Mouse (Mus musculus): ENCODE results near the gene Slc25a19. TPM values are rescaled to one million over a fixed set of nuclear protein-coding genes. Genes with fewer than 3 reads are reported as not detected.
"Not testable (repeated sequence)": the region's sequence is repeated elsewhere in the genome, so short reads cannot be mapped to it uniquely, and the experiment has no call there.

The Slc25a19 gene
- polyA plus RNA-seq, 1 experiment = 1.3 TPM

- H3K4me1 ChIP-seq (ENCODE audit: control insufficient read depth) = peaks cover 4% of the 10 kb centered on the region; the same call in 1 of the 2 replicates
- H3K9me3 ChIP-seq (ENCODE audit: control insufficient read depth, low read length) = 0 out of 2 replicates have a peak, but pooled peaks cover 3% of the 10 kb centered on the region
- no peaks in the 10 kb centered on the region for H3K27me3 ChIP-seq (ENCODE audit: control insufficient read depth)
- no peak for TF ChIP-seq GATA1 (IDR thresholded peaks at IDR 0.05; ENCODE audit: low read length)
- TF ChIP-seq TAL1 (IDR thresholded peaks at IDR 0.05; ENCODE audit: low read length) = no peak
- H3K36me3 ChIP-seq (ENCODE audit: control insufficient read depth) = peaks cover 22% of the 10 kb centered on the region
- no peak overlapping the region for H3K4me3 ChIP-seq (replicated peaks)
These were observed 32.3 kb upstream of the Slc25a19 start for GRCm38 (mm10) chr11:115660376-115660775.

- TF ChIP-seq TAL1 (IDR thresholded peaks at IDR 0.05; ENCODE audit: low read length) = no peak
- no peak for TF ChIP-seq GATA1 (IDR thresholded peaks at IDR 0.05; ENCODE audit: low read length)
- 0 out of 2 replicates have a peak, but pooled peaks cover 3% of the 10 kb centered on the region for H3K9me3 ChIP-seq (ENCODE audit: control insufficient read depth, low read length)
- H3K4me1 ChIP-seq (ENCODE audit: control insufficient read depth) = peaks cover 3% of the 10 kb centered on the region; the same call in 1 of the 2 replicates
- H3K4me3 ChIP-seq (replicated peaks) = no peak overlapping the region
- H3K36me3 ChIP-seq (ENCODE audit: control insufficient read depth) = peaks cover 37% of the 10 kb centered on the region
- H3K27me3 ChIP-seq (ENCODE audit: control insufficient read depth) = no peaks in the 10 kb centered on the region
These were observed 30.4 kb upstream of the Slc25a19 start for GRCm38 (mm10) chr11:115658521-115658920.

- Histone ChIP-seq H3K9me3 (ENCODE audit: control insufficient read depth, low read length) (no peaks in the 10 kb centered on the region), H3K36me3 (ENCODE audit: control insufficient read depth) (peaks cover 54% of the 10 kb centered on the region), H3K4me3 (replicated peaks) (no peak overlapping the region), H3K27me3 (ENCODE audit: control insufficient read depth) (no peaks in the 10 kb centered on the region), H3K4me1 (ENCODE audit: control insufficient read depth) (peaks cover 4% of the 10 kb centered on the region; the same call in 1 of the 2 replicates)
- TF ChIP-seq TAL1 (IDR thresholded peaks at IDR 0.05; ENCODE audit: low read length) = no peak
- TF ChIP-seq GATA1 (IDR thresholded peaks at IDR 0.05; ENCODE audit: low read length) = no peak
These were observed 26.0 kb upstream of the Slc25a19 start for GRCm38 (mm10) chr11:115654128-115654527.

- no peak overlapping the region for H3K4me3 ChIP-seq (replicated peaks)
- no peaks in the 10 kb centered on the region for H3K27me3 ChIP-seq (ENCODE audit: control insufficient read depth)
- peaks cover 62% of the 10 kb centered on the region for H3K36me3 ChIP-seq (ENCODE audit: control insufficient read depth)
- peaks cover 4% of the 10 kb centered on the region; the same call in 1 of the 2 replicates for H3K4me1 ChIP-seq (ENCODE audit: control insufficient read depth)
- H3K9me3 ChIP-seq (ENCODE audit: control insufficient read depth, low read length) = no peaks in the 10 kb centered on the region
- no peak for TF ChIP-seq TAL1 (IDR thresholded peaks at IDR 0.05; ENCODE audit: low read length)
- TF ChIP-seq GATA1 (IDR thresholded peaks at IDR 0.05; ENCODE audit: low read length) = no peak
These were observed 25.1 kb upstream of the Slc25a19 start for GRCm38 (mm10) chr11:115653194-115653593.

- Histone ChIP-seq H3K4me3 (replicated peaks) (no peak overlapping the region), H3K9me3 (ENCODE audit: control insufficient read depth, low read length) (no peaks in the 10 kb centered on the region), H3K4me1 (ENCODE audit: control insufficient read depth) (peaks cover 4% of the 10 kb centered on the region; the same call in 1 of the 2 replicates), H3K27me3 (ENCODE audit: control insufficient read depth) (no peaks in the 10 kb centered on the region), H3K36me3 (ENCODE audit: control insufficient read depth) (peaks cover 71% of the 10 kb centered on the region)
- TF ChIP-seq TAL1 (IDR thresholded peaks at IDR 0.05; ENCODE audit: low read length) (no peak), GATA1 (IDR thresholded peaks at IDR 0.05; ENCODE audit: low read length) (no peak)
These were observed 23.6 kb upstream of the Slc25a19 start for GRCm38 (mm10) chr11:115651680-115652079.

- peaks cover 4% of the 10 kb centered on the region; the same call in 1 of the 2 replicates for H3K4me1 ChIP-seq (ENCODE audit: control insufficient read depth)
- TF ChIP-seq TAL1 (IDR thresholded peaks at IDR 0.05; ENCODE audit: low read length) = no peak
- TF ChIP-seq GATA1 (IDR thresholded peaks at IDR 0.05; ENCODE audit: low read length) = no peak
- no peak overlapping the region for H3K4me3 ChIP-seq (replicated peaks)
- peaks cover 79% of the 10 kb centered on the region for H3K36me3 ChIP-seq (ENCODE audit: control insufficient read depth)
- H3K9me3 ChIP-seq (ENCODE audit: control insufficient read depth, low read length) = no peaks in the 10 kb centered on the region
- no peaks in the 10 kb centered on the region for H3K27me3 ChIP-seq (ENCODE audit: control insufficient read depth)
These were observed 21.6 kb upstream of the Slc25a19 start for GRCm38 (mm10) chr11:115649706-115650105.

GRCm38 (mm10) chr11:115647459-115647858 lies 19.4 kb upstream of the Slc25a19 start:
- Histone ChIP-seq H3K9me3 (ENCODE audit: control insufficient read depth, low read length) (no peaks in the 10 kb centered on the region), H3K36me3 (ENCODE audit: control insufficient read depth) (peaks cover 76% of the 10 kb centered on the region), H3K4me1 (ENCODE audit: control insufficient read depth) (no peaks in the 10 kb centered on the region; the same call in 1 of the 2 replicates), H3K27me3 (ENCODE audit: control insufficient read depth) (no peaks in the 10 kb centered on the region), H3K4me3 (replicated peaks) (no peak overlapping the region)
- TF ChIP-seq TAL1 (IDR thresholded peaks at IDR 0.05; ENCODE audit: low read length) (no peak), GATA1 (IDR thresholded peaks at IDR 0.05; ENCODE audit: low read length) (no peak)

GRCm38 (mm10) chr11:115646439-115646838 lies 18.3 kb upstream of the Slc25a19 start:
- TF ChIP-seq TAL1 (IDR thresholded peaks at IDR 0.05; ENCODE audit: low read length) = no peak
- no peak for TF ChIP-seq GATA1 (IDR thresholded peaks at IDR 0.05; ENCODE audit: low read length)
- Histone ChIP-seq H3K9me3 (ENCODE audit: control insufficient read depth, low read length) (no peaks in the 10 kb centered on the region), H3K4me1 (ENCODE audit: control insufficient read depth) (peaks cover 4% of the 10 kb centered on the region), H3K36me3 (ENCODE audit: control insufficient read depth) (peaks cover 74% of the 10 kb centered on the region), H3K27me3 (ENCODE audit: control insufficient read depth) (no peaks in the 10 kb centered on the region), H3K4me3 (replicated peaks) (no peak overlapping the region)

- not testable (repeated sequence) for H3K4me1 ChIP-seq (ENCODE audit: control insufficient read depth); H3K27me3 ChIP-seq (ENCODE audit: control insufficient read depth)
- peaks cover 66% of the 10 kb centered on the region for H3K36me3 ChIP-seq (ENCODE audit: control insufficient read depth)
These were observed 17.4 kb upstream of the Slc25a19 start for GRCm38 (mm10) chr11:115645498-115645897.

GRCm38 (mm10) chr11:115644308-115644707 lies 16.2 kb upstream of the Slc25a19 start:
- H3K27me3 ChIP-seq (ENCODE audit: control insufficient read depth) = no peaks in the 10 kb centered on the region
- peaks cover 56% of the 10 kb centered on the region for H3K36me3 ChIP-seq (ENCODE audit: control insufficient read depth)
- no peak overlapping the region for H3K4me3 ChIP-seq (replicated peaks)
- H3K4me1 ChIP-seq (ENCODE audit: control insufficient read depth) = peaks cover 7% of the 10 kb centered on the region
- TF ChIP-seq TAL1 (IDR thresholded peaks at IDR 0.05; ENCODE audit: low read length) = no peak
- no peak for TF ChIP-seq GATA1 (IDR thresholded peaks at IDR 0.05; ENCODE audit: low read length)
- no peaks in the 10 kb centered on the region for H3K9me3 ChIP-seq (ENCODE audit: control insufficient read depth, low read length)

More at GRCm38 (mm10) chr11:115645498-115645897, 17.4 kb upstream of the Slc25a19 start:
- H3K9me3 ChIP-seq (ENCODE audit: control insufficient read depth, low read length); H3K4me3 ChIP-seq (replicated peaks): not testable (repeated sequence)

All from erythroblast, embryonic 14.5 days (primary cell).